Mouse (Mus musculus): ENCODE measurements around the gene Hbb-bh2. TPM values are rescaled to one million over a fixed set of nuclear protein-coding genes. Genes with fewer than 3 reads are reported as not detected.
"Not testable (repeated sequence)": the region's sequence is repeated elsewhere in the genome, so short reads cannot be mapped to it uniquely, and the experiment has no call there.

The Hbb-bh2 gene
- polyA plus RNA-seq, 1 experiment from 2014 or later = not detected

GRCm38 (mm10) chr7:103824597-103824996 lies 15.7 kb downstream of the Hbb-bh2 start:
- Histone ChIP-seq H3K9me3 (ENCODE audit: control insufficient read depth, low read length) (no peaks in the 10 kb centered on the region), H3K4me2 (replicated peaks; ENCODE audit: low read depth, low read length) (no peak overlapping the region), H3K27ac (ENCODE audit: low read depth, low read length) (no peak overlapping the region), H3K27me3 (ENCODE audit: control insufficient read depth, insufficient read depth, low read length) (no peaks in the 10 kb centered on the region), H3K4me1 (ENCODE audit: control insufficient read depth, insufficient read depth, low read length) (no peaks in the 10 kb centered on the region), H3K9ac (ENCODE audit: low read depth, low read length) (no peak overlapping the region), H3K36me3 (ENCODE audit: control insufficient read depth, insufficient read depth, low read length) (no peaks in the 10 kb centered on the region), H3K4me3 (ENCODE audit: low read length) (no peak overlapping the region)
- ATAC-seq (ENCODE audit: low FRiP score, low TSS enrichment) = no peak
- 81% methylated on average over 2 of the region's 2 CpGs for WGBS

- H3K36me3 ChIP-seq (ENCODE audit: control insufficient read depth, insufficient read depth, low read length); H3K27me3 ChIP-seq (ENCODE audit: control insufficient read depth, insufficient read depth, low read length); H3K9ac ChIP-seq (ENCODE audit: low read depth, low read length); ATAC-seq (ENCODE audit: low FRiP score, low TSS enrichment); H3K27ac ChIP-seq (ENCODE audit: low read depth, low read length); H3K9me3 ChIP-seq (ENCODE audit: control insufficient read depth, low read length); H3K4me1 ChIP-seq (ENCODE audit: control insufficient read depth, insufficient read depth, low read length); H3K4me2 ChIP-seq (replicated peaks; ENCODE audit: low read depth, low read length); H3K4me3 ChIP-seq (ENCODE audit: low read length): not testable (repeated sequence)
- 71% methylated on average over 1 of the region's 2 CpGs for WGBS
These were observed 25.2 kb downstream of the Hbb-bh2 start for GRCm38 (mm10) chr7:103815085-103815484.

GRCm38 (mm10) chr7:103813766-103814165 lies 26.6 kb downstream of the Hbb-bh2 start, which contains the start of gene Hbb-bt:
Gene Hbb-bt (minus strand): TSS chr7:103813996.
- Histone ChIP-seq H3K4me3 (ENCODE audit: low read length) (no peak within 1 kb of the TSS), H3K9me3 (ENCODE audit: control insufficient read depth, low read length) (no peaks in the 10 kb centered on the region), H3K4me2 (replicated peaks; ENCODE audit: low read depth, low read length) (no peak within 1 kb of the TSS), H3K27me3 (ENCODE audit: control insufficient read depth, insufficient read depth, low read length) (no peaks in the 10 kb centered on the region), H3K9ac (ENCODE audit: low read depth, low read length) (no peak within 1 kb of the TSS), H3K4me1 (ENCODE audit: control insufficient read depth, insufficient read depth, low read length) (no peaks in the 10 kb centered on the region), H3K27ac (ENCODE audit: low read depth, low read length) (no peak within 1 kb of the TSS), H3K36me3 (ENCODE audit: control insufficient read depth, insufficient read depth, low read length) (no peaks in the 10 kb centered on the region)
- ATAC-seq (ENCODE audit: low FRiP score, low TSS enrichment) = no peak
- WGBS = 86% methylated on average over 3 of the region's 3 CpGs

GRCm38 (mm10) chr7:103813152-103813551 lies 27.2 kb downstream of the Hbb-bh2 start:
- not testable (repeated sequence) for H3K27ac ChIP-seq (ENCODE audit: low read depth, low read length); H3K9ac ChIP-seq (ENCODE audit: low read depth, low read length); H3K4me3 ChIP-seq (ENCODE audit: low read length); H3K9me3 ChIP-seq (ENCODE audit: control insufficient read depth, low read length); H3K27me3 ChIP-seq (ENCODE audit: control insufficient read depth, insufficient read depth, low read length); H3K4me2 ChIP-seq (replicated peaks; ENCODE audit: low read depth, low read length); ATAC-seq (ENCODE audit: low FRiP score, low TSS enrichment); H3K36me3 ChIP-seq (ENCODE audit: control insufficient read depth, insufficient read depth, low read length); H3K4me1 ChIP-seq (ENCODE audit: control insufficient read depth, insufficient read depth, low read length)
- WGBS = no CpG with 5 or more reads among the region's 3 CpGs

- Histone ChIP-seq H3K4me3 (ENCODE audit: low read length) (no peak overlapping the region), H3K4me2 (replicated peaks; ENCODE audit: low read depth, low read length) (no peak overlapping the region), H3K4me1 (ENCODE audit: control insufficient read depth, insufficient read depth, low read length) (no peaks in the 10 kb centered on the region), H3K27me3 (ENCODE audit: control insufficient read depth, insufficient read depth, low read length) (no peaks in the 10 kb centered on the region), H3K36me3 (ENCODE audit: control insufficient read depth, insufficient read depth, low read length) (no peaks in the 10 kb centered on the region), H3K27ac (ENCODE audit: low read depth, low read length) (no peak overlapping the region), H3K9me3 (ENCODE audit: control insufficient read depth, low read length) (no peaks in the 10 kb centered on the region), H3K9ac (ENCODE audit: low read depth, low read length) (no peak overlapping the region)
- ATAC-seq (ENCODE audit: low FRiP score, low TSS enrichment) = no peak
- 57% methylated on average over 1 of the region's 1 CpGs for WGBS
These were observed 28.1 kb downstream of the Hbb-bh2 start for GRCm38 (mm10) chr7:103812174-103812573.

GRCm38 (mm10) chr7:103811223-103811845 lies 29.0 kb downstream of the Hbb-bh2 start:
- no peaks in the 10 kb centered on the region for H3K4me1 ChIP-seq (ENCODE audit: control insufficient read depth, insufficient read depth, low read length)
- no peak for ATAC-seq (ENCODE audit: low FRiP score, low TSS enrichment)
- 88% methylated on average over 1 of the region's 1 CpGs for WGBS
- no peaks in the 10 kb centered on the region for H3K9me3 ChIP-seq (ENCODE audit: control insufficient read depth, low read length)
- no peak overlapping the region for H3K27ac ChIP-seq (ENCODE audit: low read depth, low read length)
- H3K9ac ChIP-seq (ENCODE audit: low read depth, low read length) = no peak overlapping the region
- H3K27me3 ChIP-seq (ENCODE audit: control insufficient read depth, insufficient read depth, low read length) = no peaks in the 10 kb centered on the region
- H3K4me3 ChIP-seq (ENCODE audit: low read length) = no peak overlapping the region
- H3K4me2 ChIP-seq (replicated peaks; ENCODE audit: low read depth, low read length) = no peak overlapping the region
- H3K36me3 ChIP-seq (ENCODE audit: control insufficient read depth, insufficient read depth, low read length) = no peaks in the 10 kb centered on the region

GRCm38 (mm10) chr7:103810746-103811145 lies 29.6 kb downstream of the Hbb-bh2 start:
- Histone ChIP-seq H3K27ac (ENCODE audit: low read depth, low read length) (no peak overlapping the region), H3K4me1 (ENCODE audit: control insufficient read depth, insufficient read depth, low read length) (no peaks in the 10 kb centered on the region), H3K4me3 (ENCODE audit: low read length) (no peak overlapping the region), H3K36me3 (ENCODE audit: control insufficient read depth, insufficient read depth, low read length) (no peaks in the 10 kb centered on the region), H3K9ac (ENCODE audit: low read depth, low read length) (no peak overlapping the region), H3K27me3 (ENCODE audit: control insufficient read depth, insufficient read depth, low read length) (no peaks in the 10 kb centered on the region), H3K4me2 (replicated peaks; ENCODE audit: low read depth, low read length) (no peak overlapping the region), H3K9me3 (ENCODE audit: control insufficient read depth, low read length) (no peaks in the 10 kb centered on the region)
- 76% methylated on average over 3 of the region's 3 CpGs for WGBS
- ATAC-seq (ENCODE audit: low FRiP score, low TSS enrichment) = no peak

GRCm38 (mm10) chr7:103810296-103810695 lies 30.0 kb downstream of the Hbb-bh2 start:
- Histone ChIP-seq H3K9ac (ENCODE audit: low read depth, low read length) (no peak overlapping the region), H3K4me3 (ENCODE audit: low read length) (no peak overlapping the region), H3K36me3 (ENCODE audit: control insufficient read depth, insufficient read depth, low read length) (no peaks in the 10 kb centered on the region), H3K4me1 (ENCODE audit: control insufficient read depth, insufficient read depth, low read length) (no peaks in the 10 kb centered on the region), H3K9me3 (ENCODE audit: control insufficient read depth, low read length) (no peaks in the 10 kb centered on the region), H3K4me2 (replicated peaks; ENCODE audit: low read depth, low read length) (no peak overlapping the region), H3K27me3 (ENCODE audit: control insufficient read depth, insufficient read depth, low read length) (no peaks in the 10 kb centered on the region), H3K27ac (ENCODE audit: low read depth, low read length) (no peak overlapping the region)
- 69% methylated on average over 1 of the region's 1 CpGs for WGBS
- ATAC-seq (ENCODE audit: low FRiP score, low TSS enrichment) = no peak

GRCm38 (mm10) chr7:103809801-103810155 lies 30.5 kb downstream of the Hbb-bh2 start:
- Histone ChIP-seq H3K9me3 (ENCODE audit: control insufficient read depth, low read length) (no peaks in the 10 kb centered on the region), H3K4me2 (replicated peaks; ENCODE audit: low read depth, low read length) (no peak overlapping the region), H3K4me1 (ENCODE audit: control insufficient read depth, insufficient read depth, low read length) (no peaks in the 10 kb centered on the region), H3K27me3 (ENCODE audit: control insufficient read depth, insufficient read depth, low read length) (no peaks in the 10 kb centered on the region), H3K27ac (ENCODE audit: low read depth, low read length) (no peak overlapping the region), H3K36me3 (ENCODE audit: control insufficient read depth, insufficient read depth, low read length) (no peaks in the 10 kb centered on the region), H3K9ac (ENCODE audit: low read depth, low read length) (no peak overlapping the region), H3K4me3 (ENCODE audit: low read length) (no peak overlapping the region)
- WGBS = 68% methylated on average over 1 of the region's 1 CpGs
- no peak for ATAC-seq (ENCODE audit: low FRiP score, low TSS enrichment)

All from kidney, embryonic 14.5 days (tissue).